Mouse (Mus musculus): ENCODE data around the gene Cdca7.

Gene Cdca7

GRCm38 (mm10) chr2:72475797-72476485, at the start of gene Cdca7:
Gene Cdca7, plus strand, starts transcription at chr2:72476159.
- DNase-seq (ENCODE audit: low spot score): peak; percentile 85

DNA sequence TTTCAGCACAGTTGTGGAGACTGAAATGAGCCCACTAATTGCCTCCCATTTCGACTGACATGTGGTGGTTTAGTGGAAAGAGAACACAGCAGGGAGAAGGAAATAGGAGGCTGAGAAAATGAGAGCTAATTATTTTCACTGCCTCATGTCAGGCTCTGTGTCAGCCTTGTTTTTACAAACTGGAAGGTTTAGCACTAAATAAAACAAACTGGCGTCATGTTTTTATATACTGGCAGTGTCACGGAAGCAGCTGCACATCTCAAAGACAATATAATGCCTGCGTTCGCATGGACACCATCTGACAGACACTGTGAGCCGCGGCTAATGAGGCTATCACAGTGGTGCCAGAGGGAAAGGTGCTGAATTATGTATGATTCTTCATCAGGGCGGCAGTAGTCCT, 49.2 kb upstream of the Cdca7 start:
- DNase-seq (ENCODE audit: low spot score): no peak

DNA sequence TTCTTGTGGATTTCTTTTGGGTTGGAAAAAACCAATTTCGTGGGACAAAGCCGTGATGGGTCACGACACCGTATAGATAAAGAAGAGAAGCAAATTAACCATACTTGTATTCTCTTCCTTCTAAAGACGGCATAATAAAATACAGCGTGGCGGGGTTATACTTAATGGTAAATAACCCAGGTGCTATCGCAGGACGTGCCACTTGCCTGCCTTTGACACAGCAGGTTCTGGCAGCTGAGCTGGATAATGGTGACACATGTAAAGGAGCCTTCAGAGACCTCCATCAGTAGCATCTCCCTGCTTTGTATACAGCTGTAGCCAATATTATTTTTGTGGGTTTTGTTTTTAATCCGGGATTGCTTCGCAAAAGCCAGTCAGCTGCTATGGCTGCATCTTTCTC, 48.7 kb upstream of the Cdca7 start:
- DNase-seq (ENCODE audit: low spot score): no peak

- DNase-seq (ENCODE audit: low spot score): peak; percentile 9
These were observed 36.9 kb upstream of the Cdca7 start for GRCm38 (mm10) chr2:72438941-72439533.

GRCm38 (mm10) chr2:72441010-72441409, 34.9 kb upstream of the Cdca7 start:
- no peak for DNase-seq (ENCODE audit: low spot score)

- DNase-seq (ENCODE audit: low spot score): no peak
These were observed 33.1 kb upstream of the Cdca7 start for GRCm38 (mm10) chr2:72442825-72443224.

DNA sequence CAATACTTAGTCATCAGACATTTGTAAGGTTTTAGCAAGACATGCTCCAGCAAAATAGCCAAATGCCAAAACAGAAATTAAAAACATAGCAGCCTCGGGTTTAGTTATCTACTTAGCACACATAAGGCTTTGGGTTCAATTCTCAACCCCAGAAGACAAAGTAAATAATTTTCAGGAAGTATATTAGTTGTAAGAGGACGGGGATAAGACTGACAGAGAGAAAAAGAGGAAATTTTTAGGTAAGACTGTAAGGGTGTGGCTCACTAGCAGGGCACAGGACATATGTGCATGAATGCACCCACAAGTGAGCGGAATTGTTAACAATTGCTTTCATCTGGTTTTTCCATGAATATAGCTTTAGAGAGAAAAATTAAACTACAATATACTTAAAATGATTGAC, 32.0 kb upstream of the Cdca7 start:
- no peak for DNase-seq (ENCODE audit: low spot score)

DNA sequence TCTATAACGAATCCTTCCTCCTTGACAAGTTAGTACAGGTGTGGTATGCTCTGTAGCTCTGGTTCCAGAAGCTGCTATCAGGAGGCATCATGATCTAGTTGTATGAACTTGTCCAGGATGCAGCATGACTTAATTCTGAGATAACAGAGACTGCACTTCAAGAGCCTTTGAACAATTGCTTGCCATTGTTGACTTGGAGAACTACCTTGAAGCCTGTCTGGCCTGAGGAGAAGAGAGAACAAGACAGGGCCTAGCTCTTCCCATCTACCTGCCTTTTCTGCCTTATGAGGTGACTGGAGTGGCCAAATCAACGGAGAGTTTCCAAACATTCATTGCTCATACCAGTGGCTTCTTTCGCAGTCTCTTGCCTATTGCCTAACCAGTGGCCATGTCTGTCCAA, 29.9 kb upstream of the Cdca7 start:
- no peak for DNase-seq (ENCODE audit: low spot score)

DNA sequence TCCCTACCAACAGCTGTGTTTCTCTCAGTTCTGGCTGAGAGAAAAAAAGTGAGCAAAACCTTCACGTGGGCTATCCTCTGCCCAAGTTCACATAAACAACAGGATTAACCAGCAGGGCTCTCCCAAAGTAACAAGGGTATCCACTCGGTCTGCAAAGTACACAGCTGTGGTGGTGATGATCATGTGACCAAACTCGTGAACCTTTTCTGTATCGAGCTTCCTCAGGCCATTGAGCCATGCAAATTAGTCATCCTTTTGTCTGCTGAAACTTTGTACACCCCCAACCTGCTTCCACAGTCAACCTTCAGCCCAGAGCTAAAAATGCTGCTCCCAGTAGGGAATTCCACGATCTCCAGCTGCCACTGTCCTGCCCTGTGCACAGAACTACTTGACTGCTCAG, 29.3 kb upstream of the Cdca7 start:
- no peak for DNase-seq (ENCODE audit: low spot score)

DNA sequence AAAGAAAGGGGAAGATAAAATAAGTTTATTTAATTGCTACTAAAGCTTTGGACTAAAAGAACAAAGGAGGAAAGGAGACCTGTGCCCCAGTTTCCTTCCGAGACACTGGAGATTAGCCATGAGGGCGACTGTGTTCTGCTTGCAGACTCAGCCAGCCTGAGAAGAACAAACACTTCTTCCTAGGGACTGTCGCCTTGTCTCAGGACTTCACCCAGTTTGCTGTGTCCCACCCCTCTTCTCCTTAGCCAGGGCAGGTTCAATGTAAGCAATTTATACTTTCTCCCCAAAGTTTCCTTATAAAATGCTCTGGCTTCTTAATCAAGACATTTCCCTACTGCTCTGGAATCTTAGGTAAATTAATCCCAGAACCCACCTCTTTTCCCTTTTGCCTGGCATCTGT, 22.4 kb upstream of the Cdca7 start:
- DNase-seq (ENCODE audit: low spot score): no peak

GRCm38 (mm10) chr2:72456189-72456588, 19.8 kb upstream of the Cdca7 start:
- DNase-seq (ENCODE audit: low spot score): no peak

- DNase-seq (ENCODE audit: low spot score): no peak
These were observed 11.5 kb upstream of the Cdca7 start for GRCm38 (mm10) chr2:72464376-72465014.

- DNase-seq (ENCODE audit: low spot score): no peak
These were observed 8.4 kb upstream of the Cdca7 start for GRCm38 (mm10) chr2:72467604-72468003.

DNA sequence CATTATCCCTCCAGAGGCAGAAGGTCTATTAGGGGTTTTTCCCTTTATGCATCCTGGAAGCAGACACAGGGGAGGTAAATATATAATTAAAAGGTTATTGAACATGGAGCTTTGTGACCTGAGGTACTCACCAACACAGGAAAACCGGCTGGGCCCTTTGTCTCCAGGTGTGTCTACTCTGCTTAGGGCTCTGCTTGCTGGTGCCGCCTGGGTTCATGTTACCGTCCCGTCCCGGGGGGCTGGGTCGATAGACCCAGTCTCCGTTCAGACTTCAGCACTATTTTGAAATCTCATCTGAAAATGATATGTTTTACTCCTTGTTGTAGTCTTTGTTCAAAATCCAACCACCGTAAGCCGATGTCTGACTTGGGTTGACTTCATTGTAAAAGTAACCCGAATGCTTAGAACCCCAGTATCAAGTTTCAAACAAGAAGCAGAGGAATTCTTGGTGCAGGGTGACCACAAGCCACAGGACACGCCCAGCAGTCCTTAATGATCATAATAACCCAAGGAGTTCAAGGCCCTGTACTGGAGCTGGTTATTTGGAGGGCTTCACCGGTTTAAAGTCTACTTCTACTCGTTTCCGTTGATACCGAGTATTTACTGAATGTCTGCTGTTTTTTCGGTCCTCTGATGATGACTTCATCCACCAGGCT, 4.4 kb upstream of the Cdca7 start:
- DNase-seq (ENCODE audit: low spot score): no peak

- DNase-seq (ENCODE audit: low spot score): no peak
These were observed 1.2 kb upstream of the Cdca7 start for GRCm38 (mm10) chr2:72474531-72475287.

- no peak for DNase-seq (ENCODE audit: low spot score)
These were observed 549 bp upstream of the Cdca7 start for GRCm38 (mm10) chr2:72475423-72475796.

- DNase-seq (ENCODE audit: low spot score): peak; percentile 69
These were observed 690 bp downstream of the Cdca7 start for GRCm38 (mm10) chr2:72476486-72477211.

DNA sequence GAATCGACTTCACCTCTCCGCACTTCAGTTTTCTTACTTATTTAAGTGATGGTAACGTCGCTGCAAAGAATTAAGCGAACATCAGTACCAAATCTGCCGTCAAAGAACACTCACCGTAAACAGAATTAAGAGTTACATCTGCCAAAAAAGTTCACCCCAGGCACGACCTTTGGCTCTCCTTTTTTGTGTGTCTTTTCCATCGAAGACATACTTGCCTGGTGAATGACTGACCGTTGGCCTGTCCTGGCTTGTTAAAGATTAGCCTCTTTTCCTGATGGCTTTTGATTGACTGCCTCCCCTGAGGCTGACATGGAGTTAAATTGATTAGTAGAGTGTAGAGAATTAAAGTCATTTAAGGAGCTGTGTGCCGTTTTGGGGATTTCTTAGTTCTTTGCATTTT, 1.3 kb downstream of the Cdca7 start:
- DNase-seq (ENCODE audit: low spot score): no peak

GRCm38 (mm10) chr2:72478176-72478575, 2.2 kb downstream of the Cdca7 start:
- DNase-seq (ENCODE audit: low spot score): no peak

DNA sequence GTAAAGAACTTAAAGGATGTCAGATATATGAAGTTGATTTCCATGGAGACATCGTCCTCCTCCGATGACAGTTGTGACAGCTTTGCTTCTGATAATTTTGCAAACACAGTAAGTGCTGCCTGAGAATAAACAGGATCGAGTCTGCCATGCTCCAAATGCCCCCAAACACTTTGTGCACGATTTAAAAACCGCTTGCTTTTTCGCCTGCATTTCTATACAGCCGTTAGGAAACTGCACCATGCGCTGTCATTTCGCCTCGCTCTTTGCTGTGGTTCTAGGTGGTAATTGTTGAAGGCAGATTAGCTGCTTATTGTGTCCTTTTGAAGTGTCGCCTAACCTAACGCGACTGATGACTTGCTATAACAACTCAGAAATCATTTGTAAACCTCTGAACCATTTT, 3.0 kb downstream of the Cdca7 start:
- no peak for DNase-seq (ENCODE audit: low spot score)

DNA sequence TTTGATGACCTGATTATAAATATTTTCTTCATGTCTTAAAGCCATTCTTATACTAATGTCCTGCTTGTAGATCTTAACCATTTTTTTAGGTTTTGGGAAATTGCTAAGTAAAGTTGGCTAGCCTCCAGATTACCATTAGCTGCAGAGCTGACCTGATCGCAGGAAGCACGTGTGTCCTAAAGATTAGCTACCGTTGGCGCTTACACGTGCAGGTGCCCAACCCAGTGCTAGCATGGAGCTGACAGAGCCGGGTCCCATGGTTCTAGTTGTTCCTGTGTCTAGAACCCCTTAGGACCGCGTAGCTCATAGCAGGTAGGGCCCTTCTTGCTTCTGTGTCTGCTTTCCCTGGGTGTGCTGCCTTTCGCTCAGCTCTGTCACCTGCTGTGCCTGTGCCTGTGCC, 3.9 kb downstream of the Cdca7 start:
- DNase-seq (ENCODE audit: low spot score): no peak

- DNase-seq (ENCODE audit: low spot score): no peak
These were observed 15.7 kb downstream of the Cdca7 start for GRCm38 (mm10) chr2:72491650-72492049.

Measured in testis, postnatal 14 days (tissue).